Mouse (Mus musculus): ENCODE results near the gene Nkx2-3. TPM values are rescaled to one million over a fixed set of nuclear protein-coding genes. Genes with fewer than 3 reads are reported as not detected.

The Nkx2-3 gene
- total RNA-seq, 2 experiments from 2014 or later, result not detected

DNA sequence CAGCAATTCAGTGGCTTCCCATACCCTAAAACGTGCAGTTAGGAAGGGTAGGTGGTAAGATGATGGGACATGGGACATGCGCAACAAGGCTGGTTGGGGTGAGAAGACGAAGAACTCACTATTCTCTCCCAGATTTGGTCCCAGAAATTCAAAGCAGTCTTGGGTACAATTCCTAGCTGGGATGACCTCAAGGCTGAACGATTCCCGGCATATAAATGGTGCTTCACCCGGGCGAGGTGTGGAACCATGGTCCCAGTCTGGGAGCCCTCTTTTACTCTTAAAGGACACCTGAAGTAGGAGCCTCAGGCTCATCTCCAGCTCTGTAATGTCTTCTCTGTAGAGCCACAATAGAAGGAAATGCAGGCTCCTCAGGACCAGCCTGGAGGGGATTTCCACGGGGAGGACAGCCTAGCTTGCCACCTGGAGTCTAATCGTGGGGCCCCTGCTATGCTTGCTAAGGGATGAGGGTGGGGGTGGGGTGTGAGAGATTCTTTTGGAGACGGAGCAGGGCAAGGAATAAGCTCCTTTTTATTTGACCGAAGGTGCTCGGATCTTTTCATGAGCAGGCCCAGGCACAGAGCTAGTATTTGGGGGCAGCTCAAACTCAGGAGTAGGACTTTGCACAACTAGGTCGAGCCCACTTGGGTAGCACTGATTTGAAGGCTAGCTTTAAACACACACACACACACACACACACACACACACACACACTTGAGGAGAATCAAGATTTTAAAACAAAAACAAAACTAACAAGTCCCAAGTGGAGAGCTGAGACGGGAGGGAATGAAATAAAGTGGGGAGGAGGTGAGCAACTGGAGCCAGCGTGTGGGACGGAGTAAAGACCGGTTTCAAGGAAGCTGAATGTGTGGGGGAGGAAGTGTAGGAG is 6.2 kb upstream of the Nkx2-3 start:
- DNase-seq, result no peak

DNA sequence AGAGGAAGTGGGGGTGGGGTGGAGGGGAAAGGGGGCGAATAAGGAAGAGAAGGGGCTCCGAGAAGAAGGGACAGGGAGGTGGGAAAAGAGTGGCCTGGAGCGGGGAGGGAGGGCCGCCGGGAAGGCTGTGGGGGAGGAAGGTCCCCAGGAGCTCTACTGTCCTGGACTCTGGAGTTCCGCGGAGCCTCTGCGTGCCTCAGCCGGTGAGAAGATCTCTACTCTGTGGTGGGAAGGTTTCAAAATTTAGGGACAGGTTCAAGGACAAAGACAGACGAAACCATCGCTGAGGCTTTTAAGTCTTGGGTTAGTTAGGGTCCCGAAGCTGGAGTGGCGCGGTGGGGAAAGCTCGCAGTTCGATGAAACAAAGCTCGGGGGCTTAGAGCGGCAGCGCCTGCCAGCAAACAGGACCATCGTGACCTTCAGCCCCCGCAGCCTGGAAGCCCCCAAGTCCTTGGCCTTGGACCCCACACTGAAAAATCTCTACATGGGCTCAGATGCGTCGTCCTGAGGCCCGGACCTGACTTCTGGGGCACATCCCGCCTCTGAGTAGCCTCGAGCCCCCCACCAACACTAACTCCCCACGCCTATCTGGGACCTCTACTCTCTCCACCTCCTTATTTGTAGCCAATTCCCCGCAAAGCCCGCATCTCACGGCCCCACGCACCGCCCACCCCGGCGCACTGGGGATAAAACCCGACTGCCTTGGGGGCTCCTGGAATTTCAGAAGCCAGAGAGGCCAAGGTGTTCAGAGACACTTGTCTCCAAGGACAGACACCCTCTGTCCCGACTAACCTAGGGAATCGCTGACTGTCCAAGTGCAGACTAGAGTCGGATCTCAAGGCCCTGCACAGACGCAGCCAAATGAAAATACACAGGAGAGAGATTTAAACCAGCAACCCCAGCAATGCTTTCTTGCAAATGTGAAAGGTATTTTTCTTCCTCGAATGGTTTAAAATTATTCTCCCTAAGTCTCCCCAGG is 5.3 kb upstream of the Nkx2-3 start:
- peak in 1 of 2 experiments; percentile 34 for DNase-seq

GRCm38 (mm10) chr19:43607842-43608680 is 4.1 kb upstream of the Nkx2-3 start:
- DNase-seq, result peak in 1 of 2 experiments; percentile 44

DNA sequence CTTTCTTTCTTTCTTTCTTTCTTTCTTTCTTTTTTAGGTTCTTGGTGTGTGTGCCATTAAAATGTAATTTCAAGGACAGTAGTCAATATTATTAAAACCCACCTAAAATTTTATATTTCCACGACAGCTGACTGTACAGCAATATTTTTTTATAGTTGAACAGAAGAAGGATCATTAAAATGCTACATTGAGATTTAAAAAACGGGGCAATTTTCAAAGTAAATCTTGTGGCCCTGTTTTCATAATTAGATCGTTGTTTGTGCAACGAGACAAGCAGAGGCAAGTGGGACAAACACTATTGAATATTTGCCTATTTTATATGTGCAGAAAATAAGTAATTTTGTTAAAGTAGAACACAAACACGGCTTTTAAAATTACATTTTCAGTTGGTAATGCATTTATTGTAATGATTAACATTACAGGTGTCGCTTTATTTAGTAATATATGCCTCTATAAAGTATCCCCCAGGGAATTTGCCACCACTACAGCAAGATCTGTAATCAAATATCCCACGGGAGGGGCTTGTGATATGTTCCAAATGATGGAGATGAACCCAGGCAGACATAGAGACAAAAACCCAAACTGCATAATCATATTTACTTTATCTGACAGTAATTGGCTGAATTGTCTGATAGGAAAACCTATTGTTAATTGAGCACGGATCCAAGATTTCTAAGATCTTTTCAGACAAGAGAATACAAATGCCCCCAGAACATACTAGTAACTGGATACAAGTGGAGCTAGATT is 3.2 kb upstream of the Nkx2-3 start:
- DNase-seq, result no peak

- DNase-seq, result no peak
Observed at GRCm38 (mm10) chr19:43609458-43610330, 2.4 kb upstream of the Nkx2-3 start.

- no peak for DNase-seq
Observed at GRCm38 (mm10) chr19:43610341-43610848, 1.7 kb upstream of the Nkx2-3 start.

GRCm38 (mm10) chr19:43611110-43611509 is 1.0 kb upstream of the Nkx2-3 start:
- DNase-seq, result no peak

DNA sequence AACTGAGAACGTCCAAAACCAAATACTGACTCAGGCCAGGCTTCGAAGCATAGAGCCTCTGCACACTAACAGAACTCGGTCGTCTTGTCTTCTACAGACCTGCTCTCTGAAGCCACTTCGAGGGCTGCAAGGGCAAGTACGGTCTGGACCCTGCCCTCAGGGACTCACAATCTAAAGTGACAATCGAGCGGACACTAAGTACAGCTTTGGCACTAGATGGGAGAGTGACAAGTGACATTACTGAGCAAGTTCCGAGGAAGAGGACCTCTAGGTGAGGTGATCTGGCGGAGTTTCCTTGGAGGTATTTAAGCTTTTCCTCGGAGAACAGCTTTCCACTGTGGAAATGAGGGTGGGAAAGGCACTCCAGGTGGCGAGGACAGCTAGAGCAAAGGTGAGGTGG is 564 bp upstream of the Nkx2-3 start:
- no peak for DNase-seq

- peak in 1 of 2 experiments; percentile 42 for DNase-seq
Observed at GRCm38 (mm10) chr19:43612501-43612971, 411 bp downstream of the Nkx2-3 start.

DNA sequence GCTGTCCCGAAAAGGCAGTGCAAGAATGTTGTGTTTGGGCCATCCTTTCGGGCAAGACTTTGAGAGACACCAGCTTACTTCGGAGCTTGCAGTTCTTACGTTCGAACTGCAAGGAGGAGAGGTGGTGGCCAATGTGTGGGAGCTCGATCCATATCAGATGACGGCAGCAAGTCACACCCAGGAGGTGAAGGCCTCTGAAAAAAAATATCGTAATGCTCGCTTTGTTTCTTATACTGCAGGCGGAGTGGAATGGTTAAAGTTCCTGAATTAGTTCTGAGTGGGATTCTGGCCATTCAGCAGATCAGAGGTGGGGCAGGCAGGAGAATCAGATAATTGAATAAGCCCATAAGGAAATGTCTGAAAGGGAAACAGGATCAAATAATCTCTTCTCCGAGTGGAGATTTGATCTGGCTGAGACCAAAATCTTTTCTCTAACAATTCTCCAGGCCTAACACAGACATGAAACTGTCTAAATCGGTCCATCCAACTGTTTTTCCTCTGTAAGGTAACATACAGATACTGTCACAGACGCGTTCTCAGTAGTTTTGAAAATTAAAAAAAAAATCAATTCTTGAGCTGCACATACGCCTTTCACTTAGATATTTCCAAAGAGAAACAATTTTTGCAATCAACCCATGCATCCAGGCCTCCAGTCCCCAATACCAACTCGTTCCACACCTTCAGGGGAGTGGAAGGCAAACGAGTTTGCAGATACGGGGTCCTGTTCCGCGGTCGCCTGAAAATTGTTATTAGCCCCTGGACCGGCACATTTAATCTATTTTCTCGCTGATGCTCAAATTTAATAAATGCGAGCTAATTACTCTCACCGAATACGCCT is 1.4 kb downstream of the Nkx2-3 start:
- peak in 1 of 2 experiments; percentile 30 for DNase-seq

DNA sequence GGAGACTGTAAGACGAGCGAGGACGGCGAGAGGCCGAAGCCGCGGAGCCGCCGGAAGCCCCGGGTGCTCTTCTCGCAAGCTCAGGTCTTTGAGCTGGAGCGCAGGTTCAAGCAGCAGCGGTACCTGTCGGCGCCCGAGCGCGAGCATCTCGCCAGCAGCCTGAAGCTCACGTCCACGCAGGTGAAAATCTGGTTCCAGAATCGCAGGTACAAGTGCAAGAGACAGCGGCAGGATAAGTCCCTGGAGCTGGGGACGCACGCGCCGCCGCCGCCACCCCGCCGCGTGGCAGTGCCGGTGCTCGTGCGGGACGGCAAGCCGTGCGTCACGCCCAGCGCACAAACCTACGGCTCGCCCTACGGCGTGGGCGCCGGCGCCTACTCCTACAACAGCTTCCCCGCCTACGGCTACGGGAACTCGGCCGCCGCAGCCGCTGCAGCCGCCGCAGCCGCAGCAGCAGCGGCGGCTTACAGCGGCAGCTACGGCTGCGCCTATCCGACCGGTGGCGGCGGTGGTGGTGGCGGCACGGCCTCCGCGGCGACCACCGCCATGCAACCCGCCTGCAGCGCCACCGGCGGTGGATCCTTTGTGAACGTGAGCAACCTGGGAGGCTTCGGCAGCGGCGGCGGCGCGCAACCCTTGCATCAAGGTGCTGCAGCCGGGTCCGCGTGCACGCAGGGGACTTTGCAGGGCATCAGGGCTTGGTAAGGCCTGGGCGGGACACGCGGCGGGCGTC is 2.4 kb downstream of the Nkx2-3 start:
- DNase-seq, result no peak

- DNase-seq, result peak in 1 of 2 experiments; percentile 40
Observed at GRCm38 (mm10) chr19:43615074-43615445, 2.9 kb downstream of the Nkx2-3 start.

GRCm38 (mm10) chr19:43615571-43616414 is 3.7 kb downstream of the Nkx2-3 start:
- peak in 1 of 2 experiments; percentile 42 for DNase-seq

DNA sequence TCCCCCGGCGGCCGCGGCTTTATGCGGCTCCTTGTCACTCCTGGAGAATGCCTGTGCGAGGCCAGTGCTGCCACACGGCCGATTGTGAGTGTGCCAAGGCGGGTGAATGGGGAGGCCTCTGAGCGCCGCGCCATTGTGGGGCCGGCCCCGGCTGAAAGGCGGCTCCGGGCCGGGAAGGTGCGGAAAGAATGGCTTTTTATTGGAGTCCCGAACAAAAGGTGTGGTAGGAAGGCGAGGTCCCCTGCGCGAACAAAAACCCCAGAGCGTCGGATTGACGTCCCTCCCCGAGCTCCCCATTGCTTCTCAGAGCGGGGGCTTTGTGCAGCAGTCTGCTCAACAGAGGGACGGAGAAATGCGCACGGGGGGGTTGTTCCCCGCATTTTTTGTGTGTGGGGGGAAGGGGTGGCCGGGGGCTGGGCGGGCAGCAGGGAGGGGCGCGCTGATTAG is 4.3 kb downstream of the Nkx2-3 start:
- peak in 1 of 2 experiments; percentile 36 for DNase-seq

DNA sequence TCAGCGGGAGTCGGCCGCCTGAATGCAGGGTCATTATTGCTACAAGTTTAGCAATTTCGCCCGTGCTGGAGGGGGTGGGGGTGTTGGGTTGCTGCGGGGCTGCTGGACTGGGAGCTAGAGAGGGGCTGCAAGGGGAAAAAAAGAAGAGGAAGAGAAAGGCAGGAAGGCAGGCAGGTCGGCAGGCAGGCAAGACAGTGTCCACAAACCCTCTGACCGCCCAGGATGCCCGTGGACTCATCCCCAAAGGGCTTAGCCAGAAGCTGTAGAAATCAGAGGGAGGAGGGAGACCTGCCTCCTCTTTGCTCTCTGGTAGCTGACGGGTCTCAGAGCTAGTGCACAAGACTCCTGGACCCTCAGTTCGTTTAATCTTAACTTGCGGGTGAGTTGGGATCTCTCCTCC is 4.8 kb downstream of the Nkx2-3 start:
- peak in 1 of 2 experiments; percentile 7 for DNase-seq

- no peak for DNase-seq
Observed at GRCm38 (mm10) chr19:43617761-43618349, 5.7 kb downstream of the Nkx2-3 start.
